Mouse (Mus musculus): Measurements from ENCODE around the gene Dhx16. TPM values are rescaled to one million over a fixed set of nuclear protein-coding genes. Genes with fewer than 3 reads are reported as not detected.

Dhx16 gene
- polyA plus RNA-seq, 1 experiment from 2014 or later = 14.2 TPM

DNA sequence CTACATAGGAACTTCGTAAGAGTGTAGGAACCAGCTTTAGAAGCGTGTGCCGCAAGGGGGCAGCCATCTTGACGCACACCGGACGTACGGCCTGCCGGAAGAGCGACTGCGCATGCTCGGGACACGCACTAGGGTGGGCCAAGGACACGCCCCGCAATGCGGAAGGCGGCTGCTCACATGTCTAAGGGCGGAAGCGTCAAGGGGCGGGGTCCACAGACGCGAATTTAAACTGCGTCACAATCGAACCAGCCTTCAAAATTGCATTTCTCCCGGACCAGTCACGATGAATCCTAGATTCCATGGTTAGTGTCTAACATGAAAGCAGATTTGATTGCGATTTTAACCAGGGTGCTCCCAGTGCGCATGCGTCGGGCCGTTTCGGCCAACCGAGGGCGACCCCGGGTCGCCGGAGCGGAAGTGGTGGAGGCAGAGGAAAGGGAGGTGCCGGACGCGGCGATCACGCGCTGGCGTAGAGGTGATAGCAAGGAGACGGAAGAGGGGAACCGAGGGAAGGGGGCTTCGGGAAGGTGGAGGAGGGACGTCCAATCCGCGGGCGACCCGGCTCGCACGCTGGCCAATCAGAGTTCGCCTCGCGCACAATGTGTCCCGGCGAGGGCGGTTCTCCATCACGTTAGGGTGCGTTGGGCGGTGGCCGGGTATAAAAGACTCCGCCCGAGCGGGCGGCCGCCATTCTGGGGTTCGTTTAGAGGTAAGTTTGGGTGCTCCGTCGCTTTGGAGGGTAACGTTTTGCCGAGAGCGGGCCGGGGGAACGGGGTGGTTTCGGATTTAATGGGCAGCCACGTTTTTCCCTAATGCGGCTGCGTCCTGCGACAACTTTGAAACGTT lies 36.9 kb downstream of the Dhx16 start, which contains the start of the genes Mrps18b and Ppp1r10:
TSS of gene Mrps18b (minus strand) at position 93 of the 846 bp plus-strand sequence.
TSS of gene Ppp1r10 (plus strand) at position 138 of the 846 bp plus-strand sequence.
- peak; percentile 90 for TF ChIP-seq EP300 (optimal IDR thresholded peaks at IDR 0.05)
- peak; percentile 81 for TF ChIP-seq CTCF (IDR thresholded peaks at IDR 0.05; ENCODE audit: low read depth)
- under 1% methylated on average over 83 of the region's 83 CpGs for WGBS
- peak; percentile 99 for DNase-seq (ENCODE audit: low spot score)
- Histone ChIP-seq H3K9me3 (ENCODE audit: control insufficient read depth, low read length) (no peaks in the 10 kb centered on the region), H3K36me3 (ENCODE audit: control insufficient read depth, insufficient read depth, low read length) (no peaks in the 10 kb centered on the region), H3K27me3 (ENCODE audit: control insufficient read depth, insufficient read depth, low read length) (no peaks in the 10 kb centered on the region), H3K27ac (replicated peaks) (peak within 1 kb of the TSS; percentile 95), H3K9ac (ENCODE audit: low read length) (peak within 1 kb of the TSS; percentile 80), H3K4me1 (replicated peaks; ENCODE audit: control insufficient read depth, insufficient read depth) (peaks cover 4% of the 10 kb centered on the region), H3K4me2 (replicated peaks; ENCODE audit: low read depth) (peak within 1 kb of the TSS; percentile 70), H3K4me3 (ENCODE audit: low read depth, low read length) (peak within 1 kb of the TSS; percentile 75)
- peak; percentile 94 for ATAC-seq (ENCODE audit: low FRiP score, low TSS enrichment)

GRCm38 (mm10) chr17:35917143-35917462 lies 37.5 kb downstream of the Dhx16 start:
- H3K27me3 ChIP-seq (ENCODE audit: control insufficient read depth, insufficient read depth, low read length) = no peaks in the 10 kb centered on the region
- H3K9ac ChIP-seq (ENCODE audit: low read length) = peak overlapping the region; percentile 80
- DNase-seq (ENCODE audit: low spot score) (peak; percentile 50), ATAC-seq (ENCODE audit: low FRiP score, low TSS enrichment) (no peak)
- peak overlapping the region; percentile 67 for H3K4me2 ChIP-seq (replicated peaks; ENCODE audit: low read depth)
- WGBS = 0% methylated on average over 8 of the region's 8 CpGs
- no peaks in the 10 kb centered on the region for H3K36me3 ChIP-seq (ENCODE audit: control insufficient read depth, insufficient read depth, low read length)
- H3K4me1 ChIP-seq (replicated peaks; ENCODE audit: control insufficient read depth, insufficient read depth) = peaks cover 4% of the 10 kb centered on the region
- H3K4me3 ChIP-seq (ENCODE audit: low read depth, low read length) = peak overlapping the region; percentile 75
- H3K9me3 ChIP-seq (ENCODE audit: control insufficient read depth, low read length) = no peaks in the 10 kb centered on the region
- TF ChIP-seq CTCF (IDR thresholded peaks at IDR 0.05; ENCODE audit: low read depth) = no peak
- TF ChIP-seq EP300 (optimal IDR thresholded peaks at IDR 0.05) = no peak
- H3K27ac ChIP-seq (replicated peaks) = peak overlapping the region; percentile 95

DNA sequence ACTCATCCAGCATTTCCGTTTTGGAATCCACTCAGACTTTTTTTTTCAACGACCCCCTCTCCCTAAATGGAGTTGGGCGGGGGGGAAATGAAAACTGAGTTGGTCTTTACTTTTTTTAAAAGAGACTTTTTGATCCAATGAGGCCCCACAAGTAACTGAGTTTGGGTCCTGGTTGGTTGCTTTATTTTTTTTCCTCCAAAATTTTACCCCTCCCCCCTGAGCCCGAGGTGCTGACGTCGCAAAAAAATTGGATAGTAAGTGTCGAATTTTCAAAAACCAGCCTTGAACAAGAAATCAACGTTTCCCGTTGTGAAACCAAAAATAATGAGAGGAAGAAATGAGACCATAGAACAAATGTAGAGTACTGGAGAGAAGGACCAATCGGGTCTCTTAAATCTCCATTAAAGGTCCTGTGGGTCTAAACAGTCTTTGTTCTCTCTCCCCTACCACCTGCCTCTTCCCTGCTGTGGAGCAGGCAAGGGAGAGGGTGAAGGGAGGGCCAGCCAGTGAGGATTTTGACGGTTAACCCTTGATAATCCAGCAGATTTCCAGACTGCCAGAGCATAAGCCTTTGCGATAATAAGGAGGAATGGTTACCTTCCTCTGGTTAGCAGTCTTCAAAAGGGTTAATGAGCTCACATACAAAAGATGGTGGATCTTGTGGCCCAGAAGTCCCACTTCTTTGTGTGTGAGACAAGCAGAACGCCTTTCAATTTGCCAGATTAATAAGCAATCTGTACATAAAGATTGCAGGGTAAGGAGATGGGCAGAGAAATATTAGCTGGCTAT lies 38.0 kb downstream of the Dhx16 start:
- H3K4me2 ChIP-seq (replicated peaks; ENCODE audit: low read depth) = peak overlapping the region; percentile 67
- H3K4me1 ChIP-seq (replicated peaks; ENCODE audit: control insufficient read depth, insufficient read depth) = peaks cover 4% of the 10 kb centered on the region
- DNase-seq (ENCODE audit: low spot score) (peak; percentile 66), ATAC-seq (ENCODE audit: low FRiP score, low TSS enrichment) (peak; percentile 2; the same call in 1 of the 2 replicates)
- peak overlapping the region; percentile 75 for H3K4me3 ChIP-seq (ENCODE audit: low read depth, low read length)
- H3K9me3 ChIP-seq (ENCODE audit: control insufficient read depth, low read length) = no peaks in the 10 kb centered on the region
- H3K27me3 ChIP-seq (ENCODE audit: control insufficient read depth, insufficient read depth, low read length) = no peaks in the 10 kb centered on the region
- WGBS = 0% methylated on average over 13 of the region's 13 CpGs
- H3K27ac ChIP-seq (replicated peaks) = peak overlapping the region; percentile 95
- H3K9ac ChIP-seq (ENCODE audit: low read length) = peak overlapping the region; percentile 80
- H3K36me3 ChIP-seq (ENCODE audit: control insufficient read depth, insufficient read depth, low read length) = no peaks in the 10 kb centered on the region
- TF ChIP-seq CTCF (IDR thresholded peaks at IDR 0.05; ENCODE audit: low read depth) (no peak), EP300 (optimal IDR thresholded peaks at IDR 0.05) (no peak)

- Histone ChIP-seq H3K9me3 (ENCODE audit: control insufficient read depth, low read length) (no peaks in the 10 kb centered on the region), H3K4me3 (ENCODE audit: low read depth, low read length) (peak overlapping the region; percentile 75), H3K27ac (replicated peaks) (peak overlapping the region; percentile 95), H3K4me2 (replicated peaks; ENCODE audit: low read depth) (peak overlapping the region; percentile 67), H3K27me3 (ENCODE audit: control insufficient read depth, insufficient read depth, low read length) (no peaks in the 10 kb centered on the region), H3K4me1 (replicated peaks; ENCODE audit: control insufficient read depth, insufficient read depth) (peaks cover 4% of the 10 kb centered on the region), H3K36me3 (ENCODE audit: control insufficient read depth, insufficient read depth, low read length) (no peaks in the 10 kb centered on the region), H3K9ac (ENCODE audit: low read length) (peak overlapping the region; percentile 80)
- DNase-seq (ENCODE audit: low spot score) (peak; percentile 54), ATAC-seq (ENCODE audit: low FRiP score, low TSS enrichment) (no peak)
- WGBS = under 1% methylated on average over 11 of the region's 11 CpGs
- no peak for TF ChIP-seq CTCF (IDR thresholded peaks at IDR 0.05; ENCODE audit: low read depth)
- TF ChIP-seq EP300 (optimal IDR thresholded peaks at IDR 0.05) = peak; percentile 54
These were observed 38.8 kb downstream of the Dhx16 start for GRCm38 (mm10) chr17:35918276-35919059.

DNA sequence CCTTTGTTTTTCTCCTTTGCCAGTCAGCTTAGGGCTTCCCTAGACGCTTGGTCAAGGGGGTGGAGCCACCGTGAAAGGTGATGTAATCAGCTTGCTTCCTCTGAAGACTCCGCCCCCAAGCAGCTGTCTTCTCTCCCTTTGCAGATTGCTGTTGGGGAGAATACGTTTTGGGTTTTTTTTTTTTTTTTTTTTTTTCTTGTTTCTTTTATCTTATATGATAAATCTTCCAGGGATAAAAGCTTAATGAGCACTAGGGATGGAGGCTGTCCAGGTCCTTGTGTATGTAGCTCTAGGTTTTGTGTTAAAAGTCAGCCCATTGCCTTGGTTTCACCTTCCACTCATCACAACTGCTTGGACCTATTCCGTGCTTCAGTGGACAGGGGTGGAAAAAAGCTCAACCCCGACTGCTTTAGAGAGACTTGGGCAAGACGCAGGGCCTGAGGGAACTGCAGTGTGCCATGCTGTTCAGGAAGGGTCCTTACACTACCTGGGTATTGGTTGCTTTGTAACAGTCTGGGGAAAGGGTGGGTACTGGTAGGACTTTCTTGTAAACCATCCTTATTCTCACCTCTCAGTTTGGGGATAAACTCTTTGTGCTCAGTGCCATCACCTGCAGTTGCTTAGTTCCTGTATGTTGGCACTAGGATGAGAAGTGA lies 39.6 kb downstream of the Dhx16 start:
- no peaks in the 10 kb centered on the region for H3K27me3 ChIP-seq (ENCODE audit: control insufficient read depth, insufficient read depth, low read length)
- no peaks in the 10 kb centered on the region for H3K9me3 ChIP-seq (ENCODE audit: control insufficient read depth, low read length)
- H3K4me2 ChIP-seq (replicated peaks; ENCODE audit: low read depth) = peak overlapping the region; percentile 52
- peak; percentile 35 for ATAC-seq (ENCODE audit: low FRiP score, low TSS enrichment)
- TF ChIP-seq EP300 (optimal IDR thresholded peaks at IDR 0.05) (no peak), CTCF (IDR thresholded peaks at IDR 0.05; ENCODE audit: low read depth) (no peak)
- H3K4me1 ChIP-seq (replicated peaks; ENCODE audit: control insufficient read depth, insufficient read depth) = peaks cover 4% of the 10 kb centered on the region
- peak overlapping the region; percentile 17; the same call in 1 of the 2 replicates for H3K4me3 ChIP-seq (ENCODE audit: low read depth, low read length)
- WGBS = 7% methylated on average over 7 of the region's 7 CpGs
- DNase-seq (ENCODE audit: low spot score) = peak; percentile 94
- H3K9ac ChIP-seq (ENCODE audit: low read length) = peak overlapping the region; percentile 41
- H3K27ac ChIP-seq (replicated peaks) = peak overlapping the region; percentile 95
- peaks cover 2% of the 10 kb centered on the region for H3K36me3 ChIP-seq (ENCODE audit: control insufficient read depth, insufficient read depth, low read length)
